Mouse (Mus musculus): ENCODE data around the gene Srpr.
A peak's percentile ranks its signal among the peaks of the same experiment; 100 is the strongest.

DNA sequence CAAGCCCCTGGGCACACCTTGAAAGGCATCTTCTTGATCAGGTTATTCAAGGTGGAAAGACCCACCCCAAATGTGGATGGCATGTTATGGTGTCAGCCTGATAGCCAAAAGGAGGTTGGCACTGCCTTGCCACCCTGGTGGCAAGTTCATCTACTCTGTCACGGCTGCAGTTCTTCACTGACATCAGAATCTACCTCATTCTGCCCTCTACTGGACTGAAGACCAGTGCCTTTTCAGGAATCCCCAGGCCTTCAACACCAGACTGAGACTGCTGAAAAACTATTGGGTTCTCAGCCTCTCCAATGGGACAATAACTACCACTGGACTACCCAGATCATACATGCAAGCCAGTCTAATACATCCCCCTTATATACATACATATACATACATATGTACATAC lies 39.8 kb downstream of the Srpr start:
- peak; percentile 30; the same call in 1 of the 2 replicates for TF ChIP-seq CTCF (conservative IDR thresholded peaks at IDR 0.05; ENCODE audit: insufficient read depth, insufficient read length, low read depth, low read length)
- no peak for TF ChIP-seq POLR2A (IDR thresholded peaks at IDR 0.05; ENCODE audit: low read depth, low read length)
